Comparison of ENCODE assay signal across 23 mouse cellular contexts in the genomic region with DNA sequence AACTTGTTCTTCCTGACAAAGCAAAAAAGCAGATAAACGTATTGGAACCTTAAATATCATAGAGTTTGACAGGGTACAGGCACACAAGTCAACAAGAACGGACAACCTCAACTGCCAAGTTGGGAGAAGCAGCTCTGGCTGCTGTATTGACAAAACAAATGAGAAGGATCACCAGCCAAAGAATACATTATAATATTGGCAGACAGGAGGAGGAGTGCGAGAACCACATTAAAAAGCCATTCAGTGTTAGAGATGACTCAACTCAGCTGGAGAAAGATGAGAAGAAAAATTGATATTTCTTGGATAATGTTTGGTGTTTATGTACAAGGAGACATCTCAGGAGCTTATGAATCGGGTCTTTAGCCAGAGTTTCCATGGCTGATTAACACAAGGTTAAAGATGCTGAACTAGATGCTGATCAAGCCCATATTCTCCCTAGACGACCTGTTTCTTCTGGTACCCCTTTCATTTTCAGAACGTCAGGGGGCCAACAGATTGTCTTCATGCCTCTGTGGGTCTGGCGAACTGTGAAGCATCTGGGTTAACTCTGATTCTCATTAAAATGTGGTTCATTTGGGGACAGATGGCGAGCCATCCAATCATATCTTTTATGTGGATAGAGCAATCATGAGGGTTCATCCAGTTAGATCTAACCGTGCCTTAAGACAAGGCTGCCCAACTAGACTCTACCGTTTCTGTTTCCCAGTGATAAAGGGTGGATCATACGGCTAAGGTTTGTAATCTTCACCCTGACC. TPM values are rescaled to one million over a fixed set of nuclear protein-coding genes. Genes with fewer than 3 reads are reported as not detected.
DNase-seq lines count a peak whose midpoint lies in the region; ATAC-seq and TF ChIP-seq lines count a peak whose summit lies in the region.
"Had no signal": no experiment of that assay in that cellular context is flagged by ENCODE, and none has a peak within 500 bp of the region (broad histone marks: within the 10 kb centered on the region; RNA-seq: fewer than 3 reads in every experiment).

No protein-coding gene starts in this region.

- H3K27me3 ChIP-seq in hindbrain, embryonic 14.5 days (ENCODE audit: control insufficient read depth, insufficient read depth, low read length): no peaks in the 10 kb centered on the region
- no peaks in the 10 kb centered on the region for H3K27me3 ChIP-seq in hindbrain, embryonic 10.5 days (ENCODE audit: insufficient read depth, poor library complexity, severe bottlenecking)
- H3K27me3 ChIP-seq in lung, embryonic 14.5 days (ENCODE audit: insufficient read depth, low read length): no peaks in the 10 kb centered on the region
- H3K27me3 ChIP-seq: CH12.LX; forebrain, embryonic 15.5 days; heart, embryonic 13.5 days; midbrain, embryonic 12.5 days; neural tube, embryonic 15.5 days had no signal

- H3K4me2 ChIP-seq in hindbrain, embryonic 14.5 days (replicated peaks): no peak overlapping the region
- H3K4me2 ChIP-seq in lung, embryonic 14.5 days: no peak overlapping the region
- H3K4me2 ChIP-seq: forebrain, embryonic 15.5 days; heart, embryonic 13.5 days; liver, embryonic 11.5 days; midbrain, embryonic 12.5 days; neural tube, embryonic 15.5 days had no signal

- H3K4me3 ChIP-seq in hindbrain, embryonic 14.5 days (replicated peaks; ENCODE audit: low read length): no peak overlapping the region
- H3K4me3 ChIP-seq in hindbrain, embryonic 10.5 days: no peak overlapping the region
- H3K4me3 ChIP-seq in lung, embryonic 14.5 days (ENCODE audit: low read depth, low read length): no peak overlapping the region
- H3K4me3 ChIP-seq: embryonic facial prominence, embryonic 10.5 days; forebrain, embryonic 15.5 days; heart, embryonic 13.5 days; midbrain, embryonic 12.5 days; neural tube, embryonic 15.5 days had no signal

- TF ChIP-seq CTCF in lung, embryonic 14.5 days (IDR thresholded peaks at IDR 0.05; ENCODE audit: low read depth): no peak

- H3K27ac ChIP-seq in hindbrain, embryonic 14.5 days: no peak overlapping the region
- H3K27ac ChIP-seq in hindbrain, embryonic 10.5 days: no peak overlapping the region
- no peak overlapping the region for H3K27ac ChIP-seq in lung, embryonic 14.5 days (ENCODE audit: low read depth)
- H3K27ac ChIP-seq: embryonic facial prominence, embryonic 10.5 days; forebrain, embryonic 15.5 days; heart, embryonic 13.5 days; midbrain, embryonic 12.5 days; neural tube, embryonic 15.5 days; stomach, postnatal 0 days had no signal

- peak; percentile 29; the same call in 1 of the 2 replicates for ATAC-seq in hindbrain, embryonic 14.5 days (ENCODE audit: low FRiP score)
- no peak for ATAC-seq in lung, embryonic 14.5 days (ENCODE audit: insufficient read depth)
- ATAC-seq: activated CD4-positive, CD25-positive, alpha-beta regulatory T cell, adult 4 months had no signal

- H3K9ac ChIP-seq in hindbrain, embryonic 14.5 days: no peak overlapping the region
- no peak overlapping the region for H3K9ac ChIP-seq in lung, embryonic 14.5 days
- H3K9ac ChIP-seq: forebrain, embryonic 15.5 days; heart, embryonic 13.5 days; midbrain, embryonic 12.5 days; neural tube, embryonic 15.5 days had no signal

- H3K4me1 ChIP-seq in hindbrain, embryonic 14.5 days (replicated peaks; ENCODE audit: control insufficient read depth, insufficient read depth, low read length): peaks cover 21% of the 10 kb centered on the region
- H3K4me1 ChIP-seq in hindbrain, embryonic 10.5 days (replicated peaks): peaks cover 10% of the 10 kb centered on the region; the same call in 1 of the 2 replicates
- peaks cover 8% of the 10 kb centered on the region for H3K4me1 ChIP-seq in lung, embryonic 14.5 days (ENCODE audit: insufficient read depth)
- H3K4me1 ChIP-seq: embryonic facial prominence, embryonic 10.5 days had no signal

- WGBS in hindbrain, embryonic 14.5 days: 69% methylated on average over 11 of the region's 11 CpGs
- 85% methylated on average over 11 of the region's 11 CpGs for WGBS in hindbrain, embryonic 10.5 days
- 74% methylated on average over 11 of the region's 11 CpGs for WGBS in lung, embryonic 14.5 days

- H3K36me3 ChIP-seq in hindbrain, embryonic 14.5 days (replicated peaks; ENCODE audit: control insufficient read depth, insufficient read depth): no peaks in the 10 kb centered on the region
- no peaks in the 10 kb centered on the region for H3K36me3 ChIP-seq in hindbrain, embryonic 10.5 days
- H3K36me3 ChIP-seq in lung, embryonic 14.5 days (ENCODE audit: insufficient read depth): no peaks in the 10 kb centered on the region
- H3K36me3 ChIP-seq: embryonic facial prominence, embryonic 10.5 days; forebrain, embryonic 15.5 days; G1E; heart, embryonic 13.5 days; midbrain, embryonic 12.5 days; neural tube, embryonic 15.5 days had no signal

- H3K9me3 ChIP-seq in hindbrain, embryonic 14.5 days (ENCODE audit: control insufficient read depth, low read length): no peaks in the 10 kb centered on the region
- no peaks in the 10 kb centered on the region for H3K9me3 ChIP-seq in hindbrain, embryonic 10.5 days
- no peaks in the 10 kb centered on the region for H3K9me3 ChIP-seq in lung, embryonic 14.5 days (ENCODE audit: low read depth, low read length)
- H3K9me3 ChIP-seq: embryonic facial prominence, embryonic 10.5 days; forebrain, embryonic 15.5 days; heart, embryonic 13.5 days; midbrain, embryonic 12.5 days; neural tube, embryonic 15.5 days had no signal

- DNase-seq in hindbrain, embryonic 14.5 days (ENCODE audit: low spot score): no peak
- DNase-seq in hindbrain, embryonic 10.5 days (ENCODE audit: low spot score): no peak
- peak; percentile 21 for DNase-seq in lung, embryonic 14.5 days
- DNase-seq in lung, postnatal 14 days: no peak
- peak; percentile 10 for DNase-seq in retina, embryonic 14.5 days (ENCODE audit: low spot score)
- no peak for DNase-seq in retina, postnatal 1 day
- DNase-seq in natural killer cell, adult 2 months (ENCODE audit: low spot score in 2 of 2): no peak
- DNase-seq: B cell, adult 2 months; cerebellum, adult 2 months; gastrocnemius, postnatal 10 days; heart, adult 18-20 months; heart, postnatal 14 days; lung, adult 18-20 months had no signal

RNA-seq across cellular contexts. Expression of gene Tmem178, which starts 41.1 kb away (rescaled TPM):
- 33.9 and 34.2 TPM in 2 replicates for polyA plus RNA-seq in hindbrain, embryonic 14.5 days (2014; fragmentation: Nextera tagmentation; extraction: Ambion mirVana)
- 4.5 and 13.0 TPM in 2 replicates for polyA plus RNA-seq in hindbrain, embryonic 10.5 days (2016; fragmentation: Nextera tagmentation; extraction: Ambion mirVana)
- polyA plus RNA-seq in lung, embryonic 14.5 days (2014; fragmentation: Nextera tagmentation; extraction: Ambion mirVana): 13.6 and 14.5 TPM in 2 replicates
- polyA plus RNA-seq: activated CD4-positive, CD25-positive, alpha-beta regulatory T cell, adult 4 months; G1E had no signal

Comparison
In these comparisons a context has a peak if more than half of its experiments do, and no peak if none do; other contexts are left out.
1. DNase-seq: peak in lung, embryonic 14.5 days (single experiment) and retina, embryonic 14.5 days (single experiment); none in hindbrain, embryonic 14.5 days (single experiment), hindbrain, embryonic 10.5 days (single experiment), lung, postnatal 14 days (single experiment), retina, postnatal 1 day (single experiment) and natural killer cell, adult 2 months (0 of 2).